Mouse (Mus musculus) cortical plate, adult 2 months (tissue): ENCODE measurements around the gene Wnt8b. TPM values are rescaled to one million over a fixed set of nuclear protein-coding genes. Genes with fewer than 3 reads are reported as not detected.

Experiments used
- H3K27ac ChIP-seq: fragments of 200-500 bp; 2 replicates; pipeline ENCODE4 v1.5.1; 2012; ENCODE audit warnings: low read length, control low read depth, inconsistent platforms; ENCODE audit not compliant: insufficient read depth
- H3K4me1 ChIP-seq: fragments of 200-500 bp; 2 replicates; pipeline ENCODE4 v1.6.1; 2011; ENCODE audit warnings: low read length; ENCODE audit not compliant: control insufficient read depth, insufficient read depth
- H3K4me3 ChIP-seq: fragments of 200-500 bp; 2 replicates; pipeline ENCODE4 v1.5.1; 2011; ENCODE audit warnings: mild to moderate bottlenecking, low read length, control low read depth; ENCODE audit not compliant: insufficient read depth
- CTCF ChIP-seq: fragments of 200-500 bp; IDR thresholded peaks from 2 replicates; pipeline ENCODE4 v1.5.1; 2011; ENCODE audit warnings: mild to moderate bottlenecking, control low read depth, low read length; ENCODE audit not compliant: insufficient read depth; ENCODE audit errors: extremely low read depth
- POLR2A ChIP-seq: fragments of 200-500 bp; IDR thresholded peaks from 2 replicates; pipeline ENCODE4 v1.6.1; 2011; ENCODE audit warnings: mild to moderate bottlenecking, low read length, control low read depth; ENCODE audit not compliant: insufficient read depth; ENCODE audit errors: extremely low read depth
- polyA plus RNA-seq: library from polyadenylated mRNA; depleted of rRNA; stranded (reverse); fragments of >200 nt; gene quantifications from 2 replicates; pipeline ENCODE4 v1.2.3, GENCODE M21; 2012; rRNA removed

Gene Wnt8b
- polyA plus RNA-seq, 1 experiment = 0.10 TPM

DNA sequence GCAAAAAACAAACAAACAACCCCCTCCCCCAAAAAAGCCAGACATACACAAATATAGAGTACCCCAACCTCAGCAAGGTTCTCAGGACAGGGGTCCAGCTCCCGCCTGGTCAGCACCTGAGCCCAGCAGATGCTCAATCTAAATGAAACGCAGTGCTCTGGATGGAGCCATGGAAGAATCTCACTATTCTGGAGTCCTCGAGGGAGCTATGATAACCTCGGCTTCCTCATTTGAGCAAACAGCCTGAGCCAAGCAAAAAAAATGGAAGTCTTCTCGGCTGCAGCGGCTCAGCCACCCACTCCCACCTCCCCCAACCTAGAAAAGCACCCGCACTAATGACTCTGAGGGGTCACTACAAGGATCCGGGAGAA lies 61.2 kb downstream of the Wnt8b start:
- TF ChIP-seq CTCF = no peak
- TF ChIP-seq POLR2A = no peak
- H3K4me1 ChIP-seq = no peaks in the 10 kb centered on the region
- H3K4me3 ChIP-seq = peak overlapping the region; percentile 99
- H3K27ac ChIP-seq = peak overlapping the region; percentile 76; the same call in 1 of the 2 replicates

DNA sequence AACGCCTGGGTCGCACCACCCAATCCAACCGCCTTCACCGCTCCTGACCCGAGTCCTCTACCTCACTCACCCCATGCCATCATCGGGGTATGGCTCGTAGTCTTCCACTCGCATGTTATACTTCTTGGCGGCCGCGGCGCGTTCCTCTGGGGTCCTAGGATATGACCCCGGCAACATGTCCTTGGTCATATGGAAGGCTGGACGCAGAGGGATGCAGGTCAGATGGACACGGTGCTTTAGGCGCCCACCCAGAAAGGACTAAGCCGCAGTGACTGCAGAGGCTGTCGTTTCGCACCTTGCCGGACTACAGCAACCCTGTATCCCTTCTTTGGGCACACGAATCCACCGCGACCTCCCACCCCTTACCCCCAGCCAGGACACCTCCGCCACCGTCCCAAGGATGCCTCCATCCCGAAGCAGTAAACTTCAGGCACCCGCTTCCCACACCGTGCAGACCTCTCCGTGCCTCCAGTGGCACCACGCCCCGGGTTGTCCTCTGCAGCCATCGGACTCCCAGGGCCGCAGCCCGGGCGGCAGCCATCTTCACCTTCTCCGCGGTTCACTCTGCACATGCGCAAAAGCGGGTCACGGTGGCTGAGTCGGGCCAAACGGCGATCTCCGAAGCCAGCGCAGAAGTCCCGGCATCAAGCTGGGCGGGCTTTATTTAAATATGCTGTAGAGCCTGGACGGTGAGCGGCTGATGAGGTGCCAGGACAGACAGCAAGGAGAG lies 61.8 kb downstream of the Wnt8b start, which contains the start of gene Ndufb8:
Gene Ndufb8 (minus strand): TSS at position 580 of the 730 bp plus-strand sequence.
- peak within 1 kb of the TSS; percentile 99 for H3K4me3 ChIP-seq
- H3K27ac ChIP-seq = peak within 1 kb of the TSS; percentile 76
- H3K4me1 ChIP-seq = no peaks in the 10 kb centered on the region
- no peak for TF ChIP-seq CTCF
- peak; percentile 86 for TF ChIP-seq POLR2A

DNA sequence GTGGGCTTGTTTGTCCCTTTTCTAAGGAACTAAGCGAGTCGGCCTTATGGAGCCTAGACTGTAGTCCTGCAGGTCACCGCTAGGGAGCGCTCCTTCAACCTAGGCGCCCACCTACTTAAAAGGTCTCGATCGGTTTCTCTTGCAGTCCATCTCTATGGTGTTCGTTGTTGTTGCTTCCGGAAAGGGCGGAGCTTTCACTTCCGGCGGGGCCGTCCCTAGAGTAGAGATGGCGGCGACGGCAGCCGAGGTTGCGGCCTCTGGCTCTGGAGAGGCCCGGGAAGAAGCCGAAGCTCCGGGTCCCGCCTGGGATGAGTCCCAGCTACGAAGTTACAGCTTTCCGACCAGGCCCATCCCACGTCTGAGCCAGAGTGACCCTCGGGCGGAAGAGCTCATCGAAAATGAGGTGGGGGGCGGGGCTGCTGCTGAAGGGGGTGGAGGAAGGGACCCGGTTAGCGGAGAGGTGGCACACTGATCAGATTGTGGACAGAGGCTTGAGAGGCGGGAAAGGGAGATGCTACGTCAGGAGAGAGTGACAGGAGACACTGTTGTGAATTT lies 69.5 kb downstream of the Wnt8b start, which contains the start of gene Hif1an:
Gene Hif1an (plus strand): TSS at position 199 of the 555 bp plus-strand sequence.
- Histone ChIP-seq H3K27ac (no peak within 1 kb of the TSS), H3K4me1 (peaks cover 3% of the 10 kb centered on the region; the same call in 1 of the 2 replicates), H3K4me3 (peak within 1 kb of the TSS; percentile 90)
- TF ChIP-seq CTCF (peak; percentile 80), POLR2A (peak; percentile 37; the same call in 1 of the 2 replicates)

Other genes with a start within 250 kb of the Wnt8b start
- gene Scd2, start 199.8 kb upstream of the Wnt8b start, polyA plus RNA-seq = 600 and 717 TPM in 2 replicates
- 0.25 and 0.33 TPM in 2 replicates for gene Scd4, start 160.4 kb upstream of the Wnt8b start, polyA plus RNA-seq
- gene Scd1, start 85.6 kb upstream of the Wnt8b start, polyA plus RNA-seq = 121 and 184 TPM in 2 replicates
- 0.15 and 0.19 TPM in 2 replicates for gene Sec31b, start 52.4 kb downstream of the Wnt8b start, polyA plus RNA-seq
- not detected in 2 replicates for gene Gm20538, start 59.4 kb downstream of the Wnt8b start, polyA plus RNA-seq
- gene Ndufb8, start 62.0 kb downstream of the Wnt8b start, polyA plus RNA-seq = 545 and 586 TPM in 2 replicates
- 23.9 and 24.9 TPM in 2 replicates for gene Hif1an, start 69.4 kb downstream of the Wnt8b start, polyA plus RNA-seq